Mouse (Mus musculus) naive thymus-derived CD4-positive, alpha-beta T cell, adult 2 months (primary cell): ENCODE measurements around the gene Ubash3a.
A peak's percentile ranks its signal among the peaks of the same experiment; 100 is the strongest.

ENCODE experiments used
- DNase-seq: peaks from one replicate; pipeline ENCODE4 v3.0.0-alpha.2; 2011; ENCODE audit warnings: low read depth

The Ubash3a gene

DNA sequence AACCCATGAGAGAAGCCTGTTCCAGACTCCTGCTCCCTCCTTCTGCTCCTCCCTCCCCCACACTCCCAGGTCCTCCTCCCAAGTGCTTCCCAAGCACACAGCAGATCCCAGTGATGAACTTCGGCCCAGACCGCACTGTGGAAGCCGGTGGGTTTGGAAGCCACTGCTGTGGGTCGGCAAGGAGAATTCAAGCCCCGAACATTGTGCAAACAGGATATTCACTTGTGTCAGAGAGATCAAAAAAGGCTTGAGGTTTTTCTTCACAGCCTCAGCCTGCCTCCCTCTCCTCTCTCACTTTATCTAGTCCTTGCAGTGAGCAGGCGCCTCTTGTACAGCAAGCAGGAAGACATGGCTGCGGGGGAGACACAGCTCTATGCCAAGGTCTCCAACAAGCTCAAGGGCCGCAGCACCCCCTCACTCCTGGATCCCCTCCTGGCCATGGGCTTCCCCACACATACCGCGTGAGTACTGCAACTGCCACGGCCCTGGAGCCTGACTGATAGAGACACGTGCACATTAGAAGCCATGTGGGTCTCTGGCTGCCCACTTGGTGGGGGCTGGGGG, at the start of gene Ubash3a:
Gene Ubash3a (plus strand): TSS at position 103 of the 564 bp plus-strand sequence.
- DNase-seq, result peak; percentile 85

DNA sequence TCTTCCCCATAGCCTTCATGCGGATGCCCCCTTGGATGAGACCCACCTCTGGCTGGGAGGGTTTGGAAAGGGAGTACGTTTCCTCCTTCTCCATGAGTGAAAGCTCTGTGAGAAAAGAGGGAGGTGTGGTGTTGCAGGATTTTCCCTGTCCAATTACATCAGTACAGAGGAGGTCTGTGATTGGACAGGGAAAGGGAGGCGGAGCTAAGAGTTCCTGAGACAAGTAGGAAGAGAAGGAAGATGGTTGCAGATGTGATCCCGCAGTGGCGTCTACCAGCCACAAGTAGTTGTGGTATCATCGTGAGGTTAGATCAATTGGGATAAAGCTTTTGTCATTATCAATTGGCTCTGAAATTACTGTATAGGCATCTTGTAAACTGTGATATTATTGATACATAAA, 49.8 kb upstream of the Ubash3a start:
- DNase-seq, result no peak

DNA sequence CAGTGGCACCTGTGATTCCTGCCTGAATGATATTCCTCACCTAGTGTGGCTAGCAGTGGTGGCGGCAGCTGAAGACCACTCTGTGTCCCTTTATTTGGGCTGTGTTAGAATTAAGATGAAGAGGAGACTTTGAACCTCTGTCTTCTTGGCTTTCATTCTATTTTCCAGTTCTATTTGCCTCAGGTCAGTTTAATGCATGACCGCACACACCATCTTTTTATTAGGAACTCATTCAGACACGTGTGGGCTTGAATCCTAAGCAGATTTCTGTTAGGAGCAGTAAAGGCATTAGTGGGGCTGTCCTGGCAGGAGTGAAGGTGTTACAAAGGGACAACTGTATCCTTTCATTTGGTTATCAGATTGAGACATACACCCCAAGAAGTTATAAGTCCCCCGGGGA, 47.4 kb upstream of the Ubash3a start:
- DNase-seq, result no peak

DNA sequence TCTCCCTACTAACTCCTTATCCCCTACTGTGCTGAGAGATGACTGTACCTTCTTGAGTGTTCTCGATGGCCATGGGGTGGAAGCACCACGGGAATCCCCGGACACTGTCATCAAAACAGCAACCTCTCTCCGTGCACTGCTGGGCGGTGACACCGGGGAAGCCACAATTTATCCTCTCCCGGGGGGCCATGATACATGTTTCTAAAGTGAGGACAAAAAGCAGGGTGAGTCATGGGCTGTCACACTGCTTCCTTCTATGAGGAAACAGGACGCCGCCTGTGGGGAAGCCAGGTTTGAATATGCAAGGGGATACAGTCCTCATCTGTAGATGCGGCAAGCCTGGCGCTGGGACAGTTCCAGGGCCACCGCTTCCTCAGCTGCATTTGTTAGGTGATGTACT, 45.1 kb upstream of the Ubash3a start:
- DNase-seq, result no peak

DNA sequence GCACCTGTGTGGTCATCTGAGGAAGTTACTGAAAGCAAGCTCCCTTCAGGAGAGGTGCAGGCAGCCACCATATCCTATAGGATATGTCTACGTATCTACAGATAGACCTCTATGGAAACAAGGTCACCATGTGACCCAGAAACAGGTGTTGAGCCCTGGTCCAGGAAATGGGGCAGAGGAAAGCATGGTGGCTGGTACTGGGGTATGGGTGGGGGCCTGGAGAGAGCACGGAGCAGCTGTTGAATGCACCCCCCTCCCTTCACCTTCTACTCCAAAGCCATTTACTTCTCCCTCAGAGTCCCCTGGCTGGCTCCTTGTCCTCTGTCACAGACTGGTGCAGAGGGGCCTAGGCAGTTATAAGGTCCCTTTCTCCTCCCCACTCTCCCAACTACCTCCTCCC, 43.9 kb upstream of the Ubash3a start:
- DNase-seq, result no peak

DNA sequence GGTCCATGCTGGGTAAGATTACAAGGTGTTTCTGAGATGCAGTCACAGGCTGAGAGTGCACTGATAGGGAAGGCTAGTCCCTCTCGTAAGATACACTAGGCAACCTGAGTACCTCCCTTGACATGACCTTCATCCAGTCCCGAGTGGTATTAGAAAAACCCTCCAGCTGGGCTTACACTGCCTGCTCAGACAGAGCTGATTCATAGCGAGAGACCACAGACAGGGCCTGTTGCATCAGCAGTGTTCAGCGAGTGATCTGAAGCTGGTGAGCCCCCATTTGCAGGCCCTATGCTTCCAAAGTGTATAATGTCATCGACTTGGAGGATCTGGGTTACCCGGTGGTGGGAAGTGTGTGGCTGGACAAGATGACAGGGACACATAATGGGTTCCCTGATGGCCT, 42.5 kb upstream of the Ubash3a start, which contains the start of gene Tff1:
Gene Tff1 (minus strand): TSS at position 151 of the 400 bp plus-strand sequence.
- no peak for DNase-seq

DNA sequence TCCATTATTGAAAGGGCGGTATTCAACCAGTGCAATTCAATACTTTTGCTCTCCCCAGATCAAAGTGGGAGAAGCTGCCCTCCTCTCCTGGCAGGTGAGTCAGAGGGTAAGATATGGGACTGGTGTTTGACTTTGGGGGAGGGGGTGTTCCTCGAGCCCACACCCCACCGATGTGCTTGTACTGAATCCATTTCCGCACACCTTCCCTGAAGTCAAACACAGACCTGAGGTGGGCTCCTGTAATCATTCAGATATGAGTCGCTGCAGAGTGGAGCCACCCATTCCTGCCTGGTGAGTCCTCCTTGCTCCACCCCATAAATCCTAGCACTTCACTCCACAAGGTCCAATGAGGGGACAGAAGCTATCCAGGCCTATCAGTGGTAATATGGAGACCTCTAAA, 37.9 kb upstream of the Ubash3a start:
- no peak for DNase-seq

DNA sequence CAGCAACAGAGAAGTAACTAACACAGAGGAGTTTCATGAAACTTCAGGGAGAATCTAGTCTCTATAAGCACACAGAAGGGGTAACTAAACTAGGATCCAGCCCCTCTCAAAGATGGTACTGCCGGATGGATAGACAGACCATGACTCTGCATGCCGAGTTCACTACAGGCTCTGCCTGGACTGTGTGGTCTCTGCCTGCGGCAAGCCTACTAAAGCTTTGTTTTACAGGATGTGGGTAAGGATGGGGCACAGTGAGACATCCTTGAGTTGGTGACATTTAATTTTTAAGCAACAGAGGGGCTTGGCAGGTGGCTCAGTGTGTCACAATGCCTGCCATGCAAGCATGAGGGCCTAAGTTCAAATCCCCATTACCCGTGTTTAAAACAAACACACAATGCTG, 31.4 kb upstream of the Ubash3a start:
- peak; percentile 62 for DNase-seq

DNA sequence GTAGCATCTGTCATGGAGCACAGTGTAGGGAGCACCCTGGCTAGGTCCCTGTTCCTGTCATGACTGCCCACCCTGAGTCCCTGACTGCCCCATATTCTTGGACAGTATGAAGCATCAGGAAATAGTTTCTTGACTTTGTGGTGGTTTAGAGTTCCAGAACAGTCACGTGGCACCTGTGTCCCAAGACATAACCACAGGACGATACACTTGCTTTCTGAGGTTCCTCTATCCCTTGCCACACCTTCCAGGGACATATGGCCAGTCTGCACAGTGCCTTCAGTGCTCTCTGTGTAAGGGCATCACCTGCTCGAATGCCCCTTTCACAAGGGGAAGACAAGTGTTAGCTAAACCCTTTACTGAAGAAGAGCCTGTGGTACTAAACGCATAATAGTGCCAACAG, 26.2 kb upstream of the Ubash3a start:
- DNase-seq, result no peak

DNA sequence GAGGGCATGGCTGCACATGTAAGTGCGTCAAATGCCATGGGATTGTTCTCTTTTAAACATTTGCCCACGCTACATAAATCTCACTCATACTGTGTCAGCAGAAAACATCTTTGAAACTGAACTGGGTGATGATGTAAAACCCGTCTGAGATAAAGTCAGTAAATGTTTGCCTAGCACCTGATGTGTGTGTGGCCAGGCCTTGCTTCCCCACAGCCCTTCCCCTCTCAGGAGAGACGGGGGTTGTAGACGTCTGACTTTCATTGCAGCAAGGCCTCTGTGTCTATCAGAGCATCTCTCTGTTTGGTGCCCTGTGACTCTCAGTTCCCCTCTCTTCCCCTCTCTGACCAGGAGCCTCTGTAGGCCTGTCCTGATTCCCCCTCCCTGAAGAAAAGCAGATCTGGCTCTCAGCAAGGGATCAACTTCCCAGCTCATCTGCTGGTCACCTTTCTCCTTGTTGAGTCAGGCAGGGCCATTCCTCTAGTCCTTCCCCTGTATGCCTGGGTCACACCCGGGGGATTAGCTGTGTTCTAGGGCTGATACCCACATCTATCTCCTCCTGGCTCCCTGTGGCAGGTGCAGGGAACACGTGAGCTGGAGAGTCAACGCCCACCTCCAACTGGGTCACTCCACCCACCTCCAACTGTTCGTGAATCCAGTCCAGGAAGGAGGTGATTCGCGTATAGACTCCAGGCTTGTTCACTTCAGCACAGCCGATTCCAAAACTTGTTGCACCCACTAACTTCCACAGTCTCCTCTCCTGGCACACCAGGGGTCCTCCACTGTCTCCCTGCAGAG, 24.3 kb upstream of the Ubash3a start:
- DNase-seq, result no peak

DNA sequence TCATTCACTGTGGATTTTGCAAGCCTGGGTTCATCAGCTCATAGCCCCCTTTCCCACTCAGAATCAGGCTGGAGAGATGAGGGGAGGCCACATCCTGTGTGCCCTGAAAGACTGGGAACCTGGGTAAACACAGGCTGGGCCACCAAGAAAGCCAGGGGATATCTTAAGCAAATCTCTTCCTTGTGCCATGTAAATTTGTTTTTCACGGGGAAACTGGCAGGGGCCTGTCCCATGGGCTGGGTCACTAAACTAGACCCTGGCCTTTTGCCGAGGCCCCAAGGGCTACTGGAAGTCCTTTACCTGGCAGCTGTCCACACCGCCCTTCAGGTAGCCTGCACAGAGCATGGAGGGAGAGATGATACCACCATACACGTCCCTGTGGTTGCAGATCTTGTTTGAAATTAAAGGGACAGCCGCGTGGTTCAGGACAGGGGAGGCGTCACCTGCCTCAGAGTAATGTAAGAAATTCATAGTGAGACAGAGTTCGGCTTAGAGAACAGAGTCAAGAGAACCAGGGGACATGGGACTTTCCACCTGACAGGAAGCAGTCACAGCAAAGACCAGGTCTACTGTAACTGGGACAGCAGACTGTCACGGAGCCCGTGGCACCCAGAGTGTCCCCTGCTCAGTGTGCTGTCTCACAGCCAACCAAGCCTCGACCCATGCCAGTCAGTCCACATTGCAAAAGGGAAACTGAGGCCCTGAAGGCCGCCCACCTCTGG, 23.2 kb upstream of the Ubash3a start:
- peak; percentile 49 for DNase-seq

DNA sequence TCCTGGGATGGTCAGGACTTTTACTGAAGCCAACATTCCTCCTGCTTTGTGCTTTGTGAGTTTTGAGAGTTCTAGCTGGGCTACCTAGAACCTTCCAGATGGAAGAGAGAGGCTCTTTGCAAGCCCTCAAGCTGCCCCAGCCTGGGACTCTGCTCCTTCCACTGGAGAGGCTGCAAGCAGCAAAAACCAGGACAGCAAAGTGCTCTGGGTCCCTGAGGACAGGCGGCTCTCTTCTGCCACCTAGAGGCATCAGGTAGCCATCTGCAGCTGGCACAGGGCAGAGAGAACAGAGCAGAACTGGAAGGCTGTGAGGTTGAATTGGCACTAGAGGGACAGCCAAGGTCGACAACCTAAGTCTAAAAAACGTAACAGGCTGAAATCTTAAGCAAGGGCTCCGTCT, 20.3 kb upstream of the Ubash3a start:
- DNase-seq, result peak; percentile 84

DNA sequence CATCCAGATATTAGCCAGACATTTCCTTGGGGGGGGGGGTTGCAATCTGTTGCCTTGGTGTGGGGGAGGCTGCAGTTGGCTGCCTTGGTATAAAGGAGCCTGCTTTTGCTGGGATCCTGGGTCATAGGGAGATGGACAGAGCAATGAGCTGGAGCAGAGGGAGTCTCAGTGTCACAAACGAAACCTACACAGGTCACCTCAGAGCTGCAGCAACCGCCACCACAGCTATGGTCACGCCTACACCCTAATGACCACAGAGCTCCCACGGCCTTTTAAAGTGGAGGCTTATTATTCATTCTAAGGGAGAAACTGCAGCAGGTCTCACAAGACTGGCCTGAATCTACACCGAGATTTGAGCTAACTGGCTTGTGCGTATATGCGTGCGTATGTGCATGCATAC, 15.8 kb upstream of the Ubash3a start:
- no peak for DNase-seq

DNA sequence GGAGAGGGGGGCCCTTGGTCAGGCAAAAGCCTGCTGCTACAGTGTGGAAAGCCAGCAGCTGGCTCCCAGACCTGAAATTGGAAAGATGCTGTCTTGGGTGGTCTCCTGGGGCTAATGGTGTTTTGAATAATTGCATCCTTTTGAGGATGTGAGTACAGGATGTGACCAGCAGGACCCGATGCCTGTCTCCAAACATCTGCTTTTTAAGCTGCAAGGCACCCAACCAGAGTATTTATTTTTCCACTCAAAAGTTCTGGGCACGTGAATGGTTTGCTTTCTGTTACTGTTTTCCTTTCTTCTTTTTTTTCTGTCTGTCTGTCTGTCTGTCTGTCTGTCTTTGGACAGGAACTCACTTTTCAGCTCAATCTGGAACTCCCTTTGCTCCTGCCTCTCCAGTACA, 15.0 kb upstream of the Ubash3a start:
- DNase-seq, result no peak

DNA sequence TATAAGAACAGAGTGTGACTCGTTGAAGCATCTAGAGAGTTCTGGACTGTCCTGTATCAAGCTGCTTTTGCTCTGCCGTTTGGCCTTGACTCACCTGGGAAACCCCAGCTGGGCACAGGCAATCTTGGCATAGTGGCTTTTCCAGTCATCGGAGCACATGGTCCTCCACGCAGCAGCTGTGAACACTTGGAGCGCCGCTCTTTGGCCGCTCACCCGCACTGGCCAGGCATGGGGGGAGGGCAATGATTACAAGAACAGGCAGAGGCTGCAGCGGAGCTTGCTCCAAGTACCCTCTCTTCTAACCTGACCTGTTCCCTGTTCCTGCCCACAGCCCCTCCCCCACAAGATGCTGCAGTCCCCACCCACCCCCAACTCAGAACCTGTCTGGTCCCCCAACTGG, 14.3 kb upstream of the Ubash3a start:
- DNase-seq, result no peak

DNA sequence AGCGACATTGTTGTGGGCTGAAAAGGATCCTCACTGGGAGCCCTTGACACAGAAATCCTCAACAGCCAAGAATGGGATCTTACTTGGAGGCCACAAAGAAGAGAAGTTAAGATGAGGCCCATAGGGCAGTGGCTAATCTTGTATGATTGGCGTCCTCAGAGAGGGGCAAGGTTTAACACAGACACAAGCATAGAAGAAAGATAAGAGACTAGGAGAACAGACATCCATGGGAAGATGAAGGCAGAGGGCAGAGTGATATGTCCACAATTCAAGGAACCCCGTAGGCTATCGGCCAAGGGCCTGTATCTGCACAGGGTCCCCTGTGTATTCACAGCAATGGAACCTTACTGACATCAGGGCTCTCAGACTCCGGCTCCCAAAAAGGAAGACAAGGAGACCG, 12.5 kb upstream of the Ubash3a start:
- DNase-seq, result no peak

DNA sequence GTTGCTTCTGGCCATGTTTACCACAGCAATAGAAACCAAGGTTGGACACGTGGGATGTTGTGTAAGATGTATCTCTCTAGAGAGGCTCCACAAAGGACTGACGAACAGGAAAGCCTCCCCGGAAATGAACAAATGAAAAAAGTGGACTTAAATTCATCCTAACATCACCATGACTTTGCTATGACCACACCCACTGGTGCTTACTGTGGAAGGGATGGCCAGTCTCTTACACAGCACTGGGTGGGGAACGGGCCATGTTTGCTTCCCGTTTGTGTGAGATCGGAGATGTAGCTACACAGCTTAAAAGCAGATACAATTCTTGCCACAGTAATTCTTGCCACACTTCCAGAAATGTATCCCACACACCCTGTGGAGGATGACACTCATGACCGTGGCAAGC, 11.4 kb upstream of the Ubash3a start:
- DNase-seq, result no peak

DNA sequence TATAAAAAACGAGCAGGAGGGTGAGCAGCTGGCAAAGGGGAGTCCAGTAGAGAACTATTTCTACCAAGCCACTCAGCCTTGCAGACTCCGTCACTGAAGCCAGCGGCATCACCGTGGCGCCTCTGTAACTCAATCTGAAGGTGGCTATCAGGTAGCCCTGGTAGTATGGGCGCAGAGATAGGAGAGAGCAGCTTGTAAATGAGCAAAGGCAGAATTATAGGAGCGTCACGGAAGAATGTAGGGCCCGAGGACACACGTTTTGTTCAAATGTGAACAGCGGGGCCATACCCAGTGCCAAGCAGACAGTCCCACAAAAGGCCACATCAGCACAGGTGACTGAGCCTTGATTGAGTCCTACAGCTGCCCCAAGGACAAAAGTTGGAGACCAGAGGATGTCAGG, 8.8 kb upstream of the Ubash3a start, which contains the start of gene Tmprss3:
Gene Tmprss3 (minus strand): TSS at position 101 of the 400 bp plus-strand sequence.
- no peak for DNase-seq

DNA sequence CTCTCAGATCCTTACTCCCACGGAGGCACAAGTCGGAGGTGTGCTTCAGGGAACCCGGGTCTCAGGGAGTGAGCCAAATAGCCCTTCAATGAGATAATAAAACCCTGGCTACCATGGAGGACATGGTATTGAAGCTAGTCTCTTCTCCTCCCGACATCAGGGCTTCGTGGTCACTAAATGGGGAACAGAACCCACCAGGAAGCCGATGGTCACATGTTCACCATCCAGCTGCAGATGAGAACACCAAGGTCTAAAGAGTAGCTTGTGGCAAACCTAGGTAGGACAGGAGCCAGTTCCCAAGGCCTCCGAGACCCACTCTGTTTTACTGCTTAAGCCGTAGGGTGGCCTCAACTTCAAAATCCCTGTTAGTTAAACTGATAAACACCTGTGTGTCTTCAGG, 981 bp downstream of the Ubash3a start:
- peak; percentile 37 for DNase-seq

DNA sequence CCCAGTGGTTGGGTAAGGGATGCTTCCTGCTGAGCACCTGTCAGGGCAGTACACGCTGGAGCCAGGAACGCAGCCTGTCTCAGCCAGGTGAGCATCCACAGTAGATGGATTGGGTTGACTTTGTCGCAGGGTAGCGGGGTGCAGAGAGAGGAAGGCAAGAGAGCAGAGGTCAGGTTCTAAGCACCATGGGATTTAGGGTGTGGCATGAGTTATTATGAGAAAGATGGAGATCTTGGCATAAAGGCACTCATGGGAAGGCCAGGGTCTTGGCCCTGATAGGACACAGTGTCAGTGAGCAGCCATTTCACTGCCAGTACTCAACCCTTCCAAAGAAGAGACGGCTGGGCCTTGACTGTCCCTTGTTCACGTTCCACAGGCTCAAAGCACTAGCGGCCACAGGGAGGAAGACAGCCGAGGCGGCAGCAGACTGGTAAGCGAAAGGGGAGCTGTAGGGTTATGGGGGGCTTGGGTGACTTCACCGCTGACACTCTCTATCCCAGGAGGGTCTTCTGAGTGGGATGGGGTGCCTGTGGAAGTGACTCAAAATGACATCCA, 1.8 kb downstream of the Ubash3a start:
- DNase-seq, result peak; percentile 58

DNA sequence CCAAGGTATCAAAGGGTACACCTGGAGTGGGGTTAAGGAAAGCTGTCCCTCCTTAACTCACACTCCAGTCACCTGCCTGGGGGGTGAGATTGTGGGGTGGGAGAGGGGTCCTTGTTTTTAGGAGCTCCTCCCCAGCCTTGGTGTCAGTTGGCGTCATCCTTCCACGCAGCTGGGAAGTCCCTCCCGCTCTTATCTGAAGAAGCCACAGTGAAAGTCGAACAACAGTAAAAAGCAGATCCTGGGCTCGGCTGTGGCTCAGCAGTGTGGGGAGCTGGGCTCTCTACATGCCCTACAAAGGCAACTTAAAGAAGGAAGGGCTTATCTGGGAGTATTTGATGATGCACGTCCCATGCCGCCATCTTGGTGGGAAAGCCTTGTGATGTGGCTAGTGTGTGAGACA, 2.6 kb downstream of the Ubash3a start:
- DNase-seq, result peak; percentile 69

DNA sequence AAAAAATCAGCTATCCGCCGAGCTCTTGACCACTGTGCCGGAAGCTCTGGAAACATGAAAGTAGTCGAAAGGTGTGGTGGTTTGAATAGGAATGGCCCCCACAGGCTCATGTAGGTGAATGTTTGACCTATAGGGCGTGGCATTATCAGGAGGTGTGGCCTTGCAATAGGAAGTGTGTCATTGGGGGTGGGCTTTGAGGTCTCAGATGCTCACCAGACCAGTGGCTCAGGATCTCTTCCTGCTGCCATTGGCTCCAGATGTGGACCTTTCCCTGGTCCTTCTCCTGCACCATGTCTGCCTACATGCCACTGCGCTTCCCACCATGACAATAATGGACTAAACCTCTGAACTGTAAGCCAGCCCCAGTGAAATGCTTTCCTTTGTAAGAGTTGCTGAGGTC, 4.2 kb downstream of the Ubash3a start:
- DNase-seq, result no peak
